Mouse (Mus musculus) cerebellum, adult 9-11 months (tissue): Measurements from ENCODE around the gene Rims4.

Experiments used
- DNase-seq: peaks from one replicate; pipeline ENCODE4 v3.0.0; 2022

Gene Rims4

DNA sequence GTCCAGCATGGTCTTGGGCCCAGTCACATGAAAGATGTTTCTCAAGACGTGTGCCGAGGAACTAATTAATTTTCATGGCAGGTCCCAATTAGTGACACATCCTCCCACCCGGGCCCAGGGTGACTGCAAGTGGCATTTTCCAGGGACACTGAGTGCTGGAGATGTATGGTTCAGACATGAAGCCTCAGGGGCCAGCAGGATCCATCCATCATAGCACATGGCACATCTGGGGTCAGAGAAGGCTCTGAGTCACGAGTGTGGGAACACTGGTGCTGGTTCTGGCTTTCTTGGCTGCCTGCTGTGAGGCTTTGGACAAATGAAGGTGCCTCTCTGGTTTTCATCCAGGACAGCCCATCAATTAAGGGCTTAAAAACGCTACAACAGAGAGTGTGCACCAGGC is 11.4 kb downstream of the Rims4 start:
- no peak for DNase-seq

DNA sequence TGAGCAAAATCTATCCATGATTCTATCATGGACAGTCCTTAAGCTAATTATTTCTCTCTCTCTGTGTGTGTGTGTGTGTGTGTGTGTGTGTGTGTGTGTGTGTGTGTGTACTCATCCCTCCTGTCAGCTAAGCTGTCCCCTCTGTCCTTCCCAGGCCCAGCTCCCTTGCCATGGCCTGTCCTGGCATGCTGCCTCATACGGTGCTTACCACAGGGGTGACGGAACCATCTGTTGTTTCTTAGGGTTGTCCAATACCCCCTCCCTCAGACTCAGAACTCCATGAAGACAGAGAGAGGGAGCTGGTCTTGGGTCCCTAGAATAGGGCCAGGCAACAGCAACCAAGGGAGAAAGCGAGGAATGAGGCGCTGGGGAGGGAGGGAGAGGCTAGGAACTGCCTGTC is 14.2 kb downstream of the Rims4 start:
- peak; percentile 84 for DNase-seq

DNA sequence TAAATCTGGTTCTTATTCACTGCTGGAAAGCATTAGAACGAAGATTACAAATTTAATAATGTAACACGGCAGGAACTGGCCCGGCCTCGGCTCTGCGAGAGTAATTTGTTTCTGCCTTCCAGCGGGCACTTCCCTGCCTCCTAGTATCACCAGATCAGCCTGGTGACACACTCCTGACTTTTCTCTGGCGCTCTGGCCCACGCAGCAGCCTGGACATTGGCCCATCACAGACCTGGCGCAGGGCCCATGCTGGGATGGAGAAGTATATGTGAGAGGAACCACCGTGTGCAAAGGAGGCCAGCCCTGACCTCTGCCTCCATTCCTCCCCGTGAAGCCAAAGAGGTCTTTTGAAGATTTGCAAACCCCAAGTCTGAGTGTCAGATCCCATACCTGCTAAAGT is 15.0 kb downstream of the Rims4 start:
- DNase-seq: peak; percentile 82

DNA sequence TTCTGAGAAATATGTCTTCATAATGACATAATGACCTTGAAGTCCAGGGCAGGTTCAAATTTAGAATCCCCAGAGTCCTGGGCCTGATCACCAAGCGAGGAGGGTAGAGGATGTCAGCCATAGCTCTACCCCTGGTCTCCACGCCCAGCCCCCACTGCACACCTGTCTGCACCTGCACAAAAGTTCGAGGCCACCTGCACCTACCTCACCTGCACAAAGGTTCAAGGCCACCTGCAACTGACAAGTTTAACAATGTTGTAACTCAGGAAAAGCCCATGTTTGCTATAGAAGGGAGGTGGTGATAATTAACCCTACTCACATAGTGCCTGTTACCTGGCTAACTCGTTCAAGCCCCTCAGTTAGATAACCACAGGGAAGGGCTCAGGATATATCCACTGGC is 16.0 kb downstream of the Rims4 start:
- DNase-seq: no peak

DNA sequence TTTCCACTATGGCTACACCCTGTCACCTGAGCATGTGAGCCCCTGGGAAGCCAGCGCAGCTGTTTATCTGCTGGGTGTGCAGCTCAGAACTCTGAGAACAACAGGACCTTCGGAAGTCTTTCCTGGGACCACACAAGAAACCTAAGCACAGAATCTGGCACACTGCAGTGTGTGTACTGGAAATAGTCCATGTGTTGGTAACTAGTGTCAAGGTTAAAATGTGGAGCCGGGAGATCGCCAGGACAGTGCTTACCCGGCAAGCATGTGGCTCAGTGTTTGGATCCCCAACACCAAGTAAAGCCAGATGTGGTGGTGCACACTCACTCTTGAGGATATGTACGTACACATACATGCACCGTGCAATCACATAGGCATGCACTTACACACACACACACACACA is 17.4 kb downstream of the Rims4 start:
- no peak for DNase-seq

DNA sequence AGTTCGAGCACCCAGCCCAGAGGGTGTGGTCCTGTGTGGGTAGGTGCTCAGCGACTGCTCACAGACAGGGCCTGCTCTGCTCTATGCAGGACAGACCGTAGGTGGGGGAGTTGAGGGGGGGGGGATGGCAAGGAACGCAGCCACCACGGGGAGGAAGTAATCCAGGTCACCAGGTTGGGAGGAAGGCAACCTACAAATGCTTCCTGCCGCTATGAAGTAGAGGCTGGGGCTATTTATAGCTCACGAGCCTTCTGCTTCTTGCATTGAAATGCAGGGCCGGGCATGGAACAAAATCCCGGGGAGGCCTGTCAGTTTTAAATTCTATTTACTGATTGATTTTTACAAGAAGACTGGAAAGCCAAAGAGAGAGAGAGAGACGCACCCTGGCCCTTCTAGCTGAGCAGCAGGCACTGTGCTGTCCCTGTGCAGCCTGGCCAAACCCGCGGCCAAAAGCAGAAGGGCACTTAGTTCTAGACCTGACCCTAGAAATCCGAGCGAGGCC is 18.5 kb downstream of the Rims4 start:
- DNase-seq: peak; percentile 71

DNA sequence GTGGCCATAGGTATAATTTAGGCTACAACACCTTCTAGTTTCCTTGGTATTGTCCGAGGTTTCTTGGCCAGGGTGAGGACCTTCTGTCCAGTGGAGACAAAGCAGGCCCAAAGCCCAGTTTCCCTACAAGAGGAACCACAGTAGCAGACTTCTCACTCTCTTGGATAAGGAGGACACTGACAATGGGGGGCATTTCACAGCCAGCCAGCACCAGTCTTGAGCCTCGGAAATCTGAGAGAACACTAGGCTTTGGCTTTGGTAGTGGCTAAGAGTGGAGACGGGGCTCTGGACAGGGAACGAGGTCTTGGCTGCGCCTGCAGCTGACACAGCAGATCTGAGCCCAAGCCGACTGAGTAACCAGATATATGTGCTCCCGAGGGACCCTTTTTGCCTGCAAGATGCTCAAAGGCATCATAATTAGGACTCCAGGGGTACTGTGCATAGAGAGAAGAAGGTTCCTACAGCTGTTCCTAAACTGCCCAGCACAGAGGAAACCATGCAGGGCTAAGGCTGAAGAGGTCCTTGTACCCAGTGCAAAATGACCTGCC is 20.4 kb downstream of the Rims4 start:
- peak; percentile 74 for DNase-seq

DNA sequence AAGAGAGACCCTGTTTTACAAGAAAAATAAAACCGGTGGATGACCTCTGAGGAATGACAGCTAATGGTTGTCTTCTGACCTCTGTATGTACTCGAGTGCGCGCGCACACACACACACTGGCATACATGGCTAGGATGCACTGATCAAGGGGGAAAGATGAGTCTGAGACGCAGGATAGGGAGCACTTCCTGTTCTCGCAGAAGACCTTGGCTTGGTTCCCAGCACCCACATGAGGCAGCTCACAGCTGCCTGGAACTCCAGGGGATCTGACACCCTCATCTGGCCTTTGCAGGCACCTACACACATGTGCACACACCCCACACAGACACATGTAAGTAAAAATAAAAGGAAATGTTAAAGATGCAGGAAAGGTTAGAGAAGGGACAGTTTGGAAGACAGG is 21.5 kb downstream of the Rims4 start:
- no peak for DNase-seq

DNA sequence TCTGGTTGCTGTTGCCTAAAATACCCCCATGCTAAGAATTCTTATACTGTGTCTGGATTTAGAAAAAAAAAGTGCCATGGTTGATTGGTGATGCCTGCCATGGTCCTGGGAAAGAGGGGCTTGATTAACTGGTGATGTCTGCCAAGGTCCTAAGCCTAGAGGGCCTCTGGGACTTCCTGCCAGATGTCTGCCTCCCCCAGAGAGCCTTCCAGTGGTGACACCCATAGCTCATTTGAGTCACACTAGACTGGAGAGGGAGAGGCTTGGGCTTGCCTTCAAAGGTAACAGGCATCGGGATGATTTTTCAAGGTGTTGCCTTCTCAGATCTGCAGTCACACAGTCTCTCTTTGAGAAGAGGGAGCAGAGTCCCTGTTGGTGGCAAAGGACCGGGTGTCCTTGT is 23.3 kb downstream of the Rims4 start:
- no peak for DNase-seq

DNA sequence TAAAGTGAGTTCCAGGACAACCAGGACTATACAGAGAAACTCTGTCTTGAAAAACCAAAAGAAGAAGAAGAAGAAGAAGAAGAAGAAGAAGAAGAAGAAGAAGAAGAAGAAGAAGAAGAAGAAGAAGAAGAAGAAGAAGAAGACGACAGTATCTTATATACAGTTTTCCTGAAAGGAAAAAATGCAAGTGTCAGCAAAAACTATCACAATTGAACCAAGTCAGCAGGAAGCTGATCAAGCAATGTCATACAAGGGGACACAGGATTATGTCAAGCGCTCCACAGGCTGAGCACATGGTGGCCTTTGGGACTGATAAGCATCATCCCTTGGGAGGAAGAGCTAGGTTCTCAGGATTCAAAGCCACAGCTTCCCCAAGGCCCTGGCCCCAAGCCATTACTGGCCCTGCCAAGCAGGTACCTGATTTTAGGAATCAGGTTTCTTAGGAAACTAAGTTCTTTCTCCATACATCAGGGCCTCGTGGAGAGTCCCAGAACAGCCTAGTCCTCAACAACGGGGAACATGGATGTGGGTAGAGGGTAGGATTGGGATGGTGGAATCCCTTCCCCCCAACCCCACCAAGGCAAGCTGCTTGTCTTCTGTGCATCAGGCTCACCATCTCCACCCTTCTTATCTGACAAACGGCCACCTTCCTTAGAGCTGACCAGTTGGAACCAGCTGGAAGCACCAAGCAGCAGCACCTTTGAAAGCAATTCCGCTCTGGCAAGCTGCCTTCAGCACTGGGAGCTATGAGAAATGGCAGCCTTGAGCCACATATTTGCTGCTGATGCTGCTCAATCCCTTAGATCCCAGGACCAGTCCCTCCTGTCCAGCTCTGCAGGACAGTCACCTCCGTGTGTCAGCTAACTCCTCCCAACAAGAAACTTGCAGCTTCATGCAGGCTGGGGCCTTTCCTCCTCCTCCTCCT is 24.8 kb downstream of the Rims4 start:
- no peak for DNase-seq

DNA sequence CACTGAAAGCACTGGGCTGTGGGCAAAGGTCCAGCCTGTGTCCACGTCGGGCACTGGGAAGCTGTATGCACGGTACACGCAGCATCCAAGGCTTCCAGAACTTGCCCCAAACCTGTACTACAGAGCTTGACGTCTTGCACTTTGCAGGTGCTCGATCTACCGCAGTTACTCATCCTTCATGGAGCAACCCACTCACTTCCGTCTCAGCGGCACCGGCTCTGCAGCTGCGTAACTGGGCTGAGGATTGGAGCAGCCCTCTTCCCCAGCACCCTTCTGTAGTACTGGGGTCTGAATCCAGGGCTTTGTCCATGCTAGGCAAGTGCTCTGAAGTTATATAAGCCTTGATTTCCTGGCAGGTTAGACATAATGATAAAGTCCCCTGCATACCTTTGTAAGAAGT is 27.2 kb downstream of the Rims4 start:
- no peak for DNase-seq

DNA sequence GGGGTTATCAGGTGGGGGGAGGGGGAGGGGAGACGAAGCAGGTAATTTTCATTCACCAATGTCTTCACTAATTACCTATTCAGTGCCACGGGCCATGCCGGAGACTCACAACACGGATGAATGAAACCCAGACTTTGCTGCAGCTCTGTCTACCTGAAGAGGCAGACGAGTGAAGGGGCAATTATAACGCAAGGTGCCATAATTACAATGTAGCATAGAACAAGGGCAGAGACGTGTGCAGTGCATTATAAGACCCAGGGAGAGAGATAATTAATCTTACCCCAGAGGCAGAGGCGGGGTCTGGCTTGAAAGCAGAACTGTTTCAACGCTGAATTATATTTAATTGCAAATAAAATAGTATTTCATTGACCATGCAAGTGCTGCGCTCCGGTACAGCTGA is 27.9 kb downstream of the Rims4 start:
- no peak for DNase-seq

DNA sequence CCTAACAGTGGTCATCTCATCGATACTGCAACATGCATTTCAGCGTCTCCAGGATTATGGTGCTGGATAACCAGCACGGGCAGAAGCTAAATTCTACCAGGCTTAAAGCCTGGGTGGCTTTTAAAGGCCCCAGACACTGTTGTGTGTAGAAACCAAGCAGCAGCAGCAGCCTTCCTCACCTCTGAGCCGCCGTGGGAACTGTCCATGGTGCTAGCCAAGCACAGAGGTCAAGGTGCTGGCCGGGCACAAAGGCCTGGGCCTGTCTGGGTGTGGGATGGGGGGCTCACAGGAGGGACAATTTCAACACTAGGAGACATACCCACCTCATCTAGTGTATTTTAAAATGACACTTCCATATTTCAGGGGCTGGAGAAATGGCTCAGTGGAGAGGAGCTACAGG is 29.1 kb downstream of the Rims4 start:
- no peak for DNase-seq

DNA sequence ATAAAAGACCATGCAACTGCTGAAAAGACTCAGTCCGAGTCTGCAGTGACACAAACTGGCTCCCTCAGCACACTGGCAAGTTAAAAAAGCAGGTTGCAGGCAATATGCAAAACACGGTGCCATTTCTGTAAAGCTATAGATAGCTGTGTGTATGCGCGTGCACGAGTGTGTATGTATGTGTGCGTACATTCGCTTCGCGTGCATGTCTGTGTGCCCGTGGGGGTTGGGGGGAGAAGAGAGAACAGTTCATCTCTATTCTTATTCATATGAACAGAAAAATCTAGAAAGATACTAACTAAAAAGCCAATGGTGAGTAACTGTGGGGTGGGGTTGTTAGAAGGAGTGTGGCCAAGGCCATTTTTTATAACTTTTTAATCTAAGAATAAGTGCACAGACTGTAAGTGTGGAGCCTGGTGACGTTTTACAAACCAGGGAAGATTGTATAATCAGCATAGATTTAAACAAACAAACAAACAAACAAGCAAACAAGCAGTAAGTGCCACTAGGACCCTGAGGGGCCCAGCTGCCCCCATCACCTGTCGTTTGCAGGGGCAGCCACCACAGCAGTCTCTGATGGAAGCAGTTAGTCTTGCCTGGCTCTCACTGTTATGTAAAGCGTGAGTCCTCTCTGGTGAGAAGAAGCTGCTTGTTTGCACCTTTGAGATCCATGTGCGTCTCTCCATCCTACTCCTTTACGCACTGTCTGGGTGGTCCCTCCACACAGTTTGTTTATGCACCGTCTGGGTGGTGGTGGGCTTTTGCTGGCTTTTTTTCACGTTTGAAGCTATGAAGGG is 35.4 kb downstream of the Rims4 start:
- no peak for DNase-seq

DNA sequence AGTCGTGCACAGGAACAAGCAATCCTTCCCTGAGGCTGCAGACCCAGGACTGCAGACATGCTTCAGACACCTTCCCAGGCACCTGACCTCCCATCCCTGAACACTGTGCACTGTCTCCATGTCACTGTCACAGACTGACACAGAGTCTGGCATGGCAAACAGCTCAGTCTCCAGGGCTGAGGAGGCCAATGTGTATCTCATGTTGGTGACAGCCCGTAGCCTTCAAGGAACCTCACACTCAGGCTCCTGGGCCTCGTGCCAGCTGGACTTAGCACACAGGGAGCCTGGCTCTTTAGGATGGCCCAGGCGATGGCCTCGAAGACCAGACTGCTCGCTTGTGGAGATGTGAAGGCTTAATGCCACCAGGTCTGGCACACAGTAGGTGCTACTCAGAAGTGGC is 37.6 kb downstream of the Rims4 start:
- peak; percentile 78 for DNase-seq

DNA sequence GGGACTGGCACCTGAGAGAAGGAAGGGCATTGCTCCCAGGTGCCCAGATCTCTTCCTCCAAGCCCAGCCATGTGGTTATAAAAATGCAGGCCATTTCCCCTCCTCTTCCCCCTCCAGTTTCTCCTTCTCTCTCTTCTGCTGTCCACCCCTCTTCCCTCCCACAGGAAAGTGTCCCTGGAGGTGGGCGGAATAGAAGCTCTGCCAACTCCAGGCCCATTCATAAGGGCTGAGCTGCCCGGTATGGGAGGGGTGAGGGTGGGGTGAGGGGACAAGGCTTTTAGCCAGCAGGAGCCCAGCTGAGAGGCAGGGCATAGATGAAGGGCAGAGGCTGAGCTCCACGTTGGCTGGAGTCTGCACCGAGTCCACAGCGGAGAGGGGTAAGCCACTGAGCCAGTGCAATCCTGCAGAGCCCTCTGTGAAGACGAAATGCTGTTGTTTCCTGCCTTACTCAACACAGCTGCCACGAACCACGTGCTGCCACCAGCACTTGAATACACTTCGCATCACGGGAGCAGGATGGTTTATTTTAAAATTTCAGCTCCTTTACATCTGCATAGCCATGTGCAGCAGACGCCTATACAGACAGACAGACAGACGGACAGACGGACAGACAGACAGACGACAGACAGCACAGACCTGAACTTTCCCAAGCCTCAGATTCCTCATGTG is 41.5 kb downstream of the Rims4 start:
- no peak for DNase-seq

DNA sequence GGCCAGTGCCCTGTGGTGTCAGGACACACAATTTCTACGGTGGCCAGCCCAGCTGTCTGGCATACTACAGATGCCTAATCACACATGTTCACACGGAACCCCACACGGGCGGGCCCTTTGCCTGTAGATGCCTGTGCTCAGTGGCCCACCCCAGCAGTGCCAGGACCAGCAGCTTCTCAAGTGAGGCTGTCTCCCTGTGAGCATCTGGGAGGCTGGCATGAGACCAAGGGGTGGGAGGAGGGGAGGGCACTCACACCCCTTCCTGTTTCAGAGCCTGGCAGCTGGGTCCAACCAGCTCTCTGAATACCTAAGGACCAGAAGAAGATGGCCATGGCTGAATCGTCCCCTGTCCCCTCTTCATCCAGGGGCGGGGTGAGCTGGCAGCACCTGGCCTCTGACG is 43.0 kb downstream of the Rims4 start:
- no peak for DNase-seq

DNA sequence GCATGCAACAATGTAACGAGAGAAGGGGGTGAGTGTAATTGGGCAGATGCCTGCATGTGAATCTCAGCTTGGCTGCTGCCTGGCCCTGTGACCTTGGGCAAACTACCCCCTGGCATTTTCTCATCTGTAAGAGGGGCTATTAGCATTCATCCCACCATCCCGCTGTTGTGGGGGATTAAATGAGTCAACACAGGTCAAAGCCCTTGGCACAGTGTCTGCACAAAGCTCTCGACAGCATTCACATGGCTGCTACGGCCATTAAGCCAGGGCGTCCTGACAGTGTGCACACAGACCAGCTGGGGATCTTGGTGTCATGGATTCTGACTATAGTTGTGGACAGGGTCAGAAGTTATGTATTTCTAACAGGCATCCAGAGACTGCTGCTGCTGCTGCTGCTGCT is 43.6 kb downstream of the Rims4 start:
- DNase-seq: no peak

DNA sequence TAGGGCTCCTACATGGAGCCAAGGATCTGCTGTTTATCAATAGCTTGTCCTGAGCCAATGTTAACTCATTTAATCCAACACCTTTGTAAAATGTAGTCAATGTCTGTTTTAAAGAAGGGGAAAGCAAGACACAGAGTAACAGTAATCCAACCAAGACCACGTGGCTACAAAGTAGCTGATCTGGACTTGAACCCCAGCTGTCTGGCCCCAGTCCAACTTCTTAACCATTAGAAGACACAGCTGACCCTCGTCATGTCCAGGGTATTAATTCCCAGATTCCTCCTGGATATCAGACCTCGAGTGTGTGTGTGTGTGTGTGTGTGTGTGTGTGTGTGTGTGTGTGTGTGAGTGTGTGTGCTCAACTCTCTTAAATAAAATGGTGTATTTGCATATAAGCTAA is 46.6 kb downstream of the Rims4 start:
- no peak for DNase-seq

DNA sequence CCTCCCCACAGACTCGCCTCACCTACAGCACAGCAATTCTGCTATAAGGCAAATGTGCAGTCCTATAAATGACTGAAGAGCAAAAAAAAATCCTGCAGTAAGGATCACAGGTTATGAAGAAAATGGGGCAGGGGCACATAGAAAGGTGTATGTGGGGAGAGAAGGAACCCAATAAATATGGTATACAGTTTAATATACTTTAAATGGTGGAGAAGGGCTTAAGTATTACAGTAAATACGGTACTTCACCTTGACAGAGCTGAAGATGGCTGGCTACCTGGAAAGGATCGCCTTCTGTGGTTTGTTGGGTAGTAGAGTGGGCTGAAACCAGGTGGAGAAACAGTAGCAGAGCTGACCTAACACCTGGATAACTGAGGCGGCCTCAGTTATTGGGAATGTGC is 47.2 kb downstream of the Rims4 start:
- no peak for DNase-seq

DNA sequence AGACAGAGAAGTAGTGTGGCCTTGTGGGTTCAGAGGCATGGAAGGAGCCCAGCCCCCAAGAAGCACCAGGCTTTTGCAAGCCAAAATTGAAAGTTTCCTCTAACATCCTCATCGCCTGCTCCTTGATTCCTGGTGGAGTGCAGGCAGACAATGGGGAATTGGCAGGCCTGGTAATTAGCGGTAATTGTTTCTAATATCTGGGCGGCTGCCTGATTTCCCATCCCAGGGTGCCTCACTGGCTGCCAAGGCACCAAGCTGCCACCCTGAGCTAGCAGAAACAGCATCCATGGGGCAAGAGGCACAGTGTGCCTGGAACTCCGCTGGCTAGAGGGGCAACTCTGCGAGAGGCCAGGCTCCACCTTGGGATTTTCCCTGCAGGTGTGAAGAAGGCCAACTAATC is 48.7 kb downstream of the Rims4 start:
- no peak for DNase-seq

DNA sequence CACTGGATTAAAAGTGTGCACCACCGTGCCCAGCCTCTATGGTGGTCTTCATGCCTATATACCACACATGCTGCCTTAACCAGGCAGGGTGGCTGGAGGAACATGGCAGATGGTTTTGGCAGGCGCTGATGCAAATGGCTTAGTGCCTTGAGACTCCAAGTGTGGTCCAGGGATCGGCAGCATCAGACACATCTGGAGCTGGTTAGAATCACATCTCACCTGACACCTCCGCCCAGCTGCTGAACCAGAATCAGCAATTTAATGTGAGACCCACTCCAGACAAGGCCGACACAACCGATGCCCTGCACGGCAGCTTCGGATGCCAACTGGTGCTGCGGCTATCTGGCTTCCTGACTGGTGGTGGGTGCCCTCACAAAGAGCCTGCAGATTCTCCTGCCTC is 52.4 kb downstream of the Rims4 start:
- no peak for DNase-seq

DNA sequence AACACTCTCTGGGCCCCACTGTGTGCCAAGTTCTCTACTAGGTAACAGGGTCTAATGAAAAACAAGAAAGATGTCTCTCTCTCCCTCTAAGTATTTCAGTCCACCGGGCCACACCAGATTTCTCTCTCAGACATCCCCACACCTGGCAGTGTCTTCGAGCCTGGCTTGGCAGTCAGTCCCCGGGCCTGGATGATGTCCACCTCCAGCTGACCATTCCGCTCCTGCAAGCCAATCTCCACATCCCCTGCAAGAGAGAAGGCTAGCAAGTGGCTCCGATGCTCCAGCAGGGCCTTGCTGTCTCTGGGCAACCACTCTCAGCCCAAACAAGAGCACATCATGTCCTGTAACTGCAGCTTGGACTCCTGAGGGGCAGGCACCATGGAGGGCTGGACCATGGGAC is 53.2 kb downstream of the Rims4 start:
- peak; percentile 60 for DNase-seq
